Mouse (Mus musculus): ENCODE measurements around the gene Gm21560.
"Not testable (repeated sequence)": the region's sequence is repeated elsewhere in the genome, so short reads cannot be mapped to it uniquely, and the experiment has no call there.

Gm21560 gene

GRCm38 (mm10) chr14:6219192-6219591 lies at the start of gene Gm21560:
Gene Gm21560, minus strand, starts transcription at chr14:6219292.
- DNase-seq (ENCODE audit: low spot score): not testable (repeated sequence)

DNA sequence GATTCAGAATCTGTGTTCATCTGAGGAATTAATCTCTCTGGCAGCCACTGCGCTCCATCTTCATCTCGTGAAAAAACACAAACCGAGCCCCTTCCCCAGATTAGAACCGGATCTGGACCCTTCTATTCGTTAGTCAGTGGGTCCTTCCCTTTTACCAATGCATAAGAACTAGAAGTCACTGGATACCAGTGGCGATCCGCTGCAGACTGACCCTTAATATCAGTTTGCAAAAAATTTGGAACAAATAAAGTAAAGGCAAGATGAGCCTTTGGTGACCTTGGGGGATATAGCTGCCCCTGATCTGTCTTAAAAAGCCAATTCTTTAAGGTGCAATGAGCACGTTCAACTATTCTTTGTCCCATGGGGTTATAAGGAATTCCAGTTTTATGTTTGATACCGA lies 55.6 kb downstream of the Gm21560 start:
- DNase-seq (ENCODE audit: low spot score): not testable (repeated sequence)

- DNase-seq (ENCODE audit: low spot score): not testable (repeated sequence)
Measured at GRCm38 (mm10) chr14:6161085-6161484, 58.0 kb downstream of the Gm21560 start.
